Mouse (Mus musculus): ENCODE results near the gene Bloc1s6. TPM values are rescaled to one million over a fixed set of nuclear protein-coding genes. Genes with fewer than 3 reads are reported as not detected.

Gene Bloc1s6
- polyA plus RNA-seq, 1 experiment from 2014 or later, result 32.2 TPM

DNA sequence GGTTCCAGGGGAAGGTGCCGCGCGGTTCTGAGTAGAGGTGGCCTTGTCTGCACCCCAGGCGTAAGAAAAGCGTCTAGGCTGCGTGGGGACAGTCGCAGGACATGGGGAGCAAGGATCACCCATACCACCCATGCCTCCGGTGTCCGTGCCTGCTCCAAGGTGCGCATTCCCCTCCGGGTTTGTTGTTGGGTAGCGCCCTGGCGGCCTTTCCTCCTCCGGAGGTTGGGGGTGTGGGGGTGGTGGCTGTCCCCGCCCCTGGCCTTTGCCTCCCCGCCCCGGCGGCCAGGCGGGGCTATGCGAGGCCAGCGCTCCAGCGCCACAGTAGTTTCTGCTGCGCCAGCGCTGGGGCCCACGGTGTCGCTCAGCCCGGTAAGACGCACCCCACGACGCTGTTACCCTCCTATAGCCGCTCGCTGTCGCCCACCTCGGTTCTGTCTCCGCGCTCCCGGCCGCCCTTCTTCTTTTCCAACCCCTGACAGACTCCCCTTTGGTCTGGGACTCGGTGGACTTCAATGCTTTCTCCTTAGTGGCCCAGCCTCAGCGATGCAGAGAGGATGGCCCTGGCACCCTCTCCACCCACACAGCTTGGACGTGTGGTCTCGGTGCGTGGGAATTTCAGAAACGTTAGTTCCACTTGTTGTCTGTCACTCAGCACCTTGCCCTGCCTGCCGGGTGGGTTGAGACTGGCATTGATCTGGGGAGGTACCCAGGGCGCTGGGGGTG is 26.9 kb downstream of the Bloc1s6 start, which contains the start of gene Sqor:
TSS of gene Sqor (plus strand) at position 167 of the 723 bp plus-strand sequence.
- H3K36me3 ChIP-seq, result no peaks in the 10 kb centered on the region
- H3K4me2 ChIP-seq, result peak within 1 kb of the TSS; percentile 93
- peaks cover 31% of the 10 kb centered on the region for H3K27me3 ChIP-seq (replicated peaks)
- no peak within 1 kb of the TSS for H3K27ac ChIP-seq (replicated peaks)
- peaks cover 4% of the 10 kb centered on the region for H3K4me1 ChIP-seq
- H3K9me3 ChIP-seq, result no peaks in the 10 kb centered on the region
- H3K4me3 ChIP-seq, result peak within 1 kb of the TSS; percentile 63
- peak within 1 kb of the TSS; percentile 83 for H3K9ac ChIP-seq
- WGBS, result under 1% methylated on average over 46 of the region's 46 CpGs
- peak; percentile 68; the same call in 1 of the 2 replicates for ATAC-seq (ENCODE audit: extremely low read depth, insufficient number of reproducible peaks, low FRiP score, low TSS enrichment)

DNA sequence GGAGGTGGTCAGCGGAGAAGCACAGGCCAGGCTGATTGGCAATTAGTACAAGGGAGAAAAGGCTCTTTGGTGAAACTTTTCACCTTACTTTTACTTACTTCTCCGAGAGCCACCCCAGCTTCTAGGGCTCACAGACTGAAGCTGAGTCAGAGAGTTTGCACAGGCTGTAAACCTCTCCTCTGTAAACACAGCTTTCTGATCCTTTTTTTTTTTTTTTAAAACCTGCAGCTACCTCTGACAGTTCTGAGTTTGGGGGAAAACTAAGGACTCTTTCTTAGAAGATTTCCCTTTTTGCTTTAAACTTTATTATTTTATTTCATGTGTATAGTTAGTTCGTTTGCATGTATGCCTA is 27.5 kb downstream of the Bloc1s6 start:
- H3K4me1 ChIP-seq, result peaks cover 4% of the 10 kb centered on the region
- no peak for ATAC-seq (ENCODE audit: extremely low read depth, insufficient number of reproducible peaks, low FRiP score, low TSS enrichment)
- H3K9me3 ChIP-seq, result no peaks in the 10 kb centered on the region
- H3K27me3 ChIP-seq (replicated peaks), result peaks cover 31% of the 10 kb centered on the region
- H3K27ac ChIP-seq (replicated peaks), result no peak overlapping the region
- peak overlapping the region; percentile 93 for H3K4me2 ChIP-seq
- H3K9ac ChIP-seq, result peak overlapping the region; percentile 83
- 35% methylated on average over 3 of the region's 3 CpGs for WGBS
- H3K36me3 ChIP-seq, result no peaks in the 10 kb centered on the region
- peak overlapping the region; percentile 63 for H3K4me3 ChIP-seq

DNA sequence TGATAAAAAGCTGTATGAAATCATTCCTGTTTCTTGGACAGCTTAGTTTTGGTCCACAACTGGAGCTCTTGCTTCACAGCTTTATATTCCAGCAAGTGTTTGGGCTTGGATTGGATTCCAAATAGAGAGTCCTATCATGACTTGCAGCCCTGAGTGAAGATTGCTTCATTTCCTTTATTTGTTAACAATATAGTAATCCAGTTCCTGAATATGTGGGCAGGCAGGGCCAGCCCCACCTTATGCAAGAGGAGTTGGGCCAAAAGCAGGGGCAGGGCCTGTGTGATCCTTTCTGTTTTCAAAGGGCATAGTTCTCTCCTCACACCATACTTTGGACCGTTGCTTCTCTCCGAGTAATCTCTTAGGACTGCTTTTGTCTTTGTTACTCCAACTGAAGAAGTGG is 32.7 kb downstream of the Bloc1s6 start:
- WGBS, result 78% methylated on average over 2 of the region's 2 CpGs
- Histone ChIP-seq H3K27me3 (replicated peaks) (peaks cover 19% of the 10 kb centered on the region), H3K4me1 (no peaks in the 10 kb centered on the region), H3K9me3 (no peaks in the 10 kb centered on the region), H3K4me2 (no peak overlapping the region), H3K4me3 (no peak overlapping the region), H3K36me3 (no peaks in the 10 kb centered on the region), H3K9ac (no peak overlapping the region), H3K27ac (replicated peaks) (no peak overlapping the region)
- ATAC-seq (ENCODE audit: extremely low read depth, insufficient number of reproducible peaks, low FRiP score, low TSS enrichment), result no peak

- ATAC-seq (ENCODE audit: extremely low read depth, insufficient number of reproducible peaks, low FRiP score, low TSS enrichment), result no peak
- H3K9me3 ChIP-seq, result no peaks in the 10 kb centered on the region
- no peak overlapping the region for H3K9ac ChIP-seq
- WGBS, result 72% methylated on average over 1 of the region's 1 CpGs
- no peaks in the 10 kb centered on the region for H3K36me3 ChIP-seq
- H3K4me1 ChIP-seq, result no peaks in the 10 kb centered on the region
- peaks cover under 1% of the 10 kb centered on the region; the same call in 1 of the 2 replicates for H3K27me3 ChIP-seq (replicated peaks)
- H3K4me3 ChIP-seq, result no peak overlapping the region
- no peak overlapping the region for H3K4me2 ChIP-seq
- H3K27ac ChIP-seq (replicated peaks), result no peak overlapping the region
These were observed 34.6 kb downstream of the Bloc1s6 start for GRCm38 (mm10) chr2:122772899-122773298.

DNA sequence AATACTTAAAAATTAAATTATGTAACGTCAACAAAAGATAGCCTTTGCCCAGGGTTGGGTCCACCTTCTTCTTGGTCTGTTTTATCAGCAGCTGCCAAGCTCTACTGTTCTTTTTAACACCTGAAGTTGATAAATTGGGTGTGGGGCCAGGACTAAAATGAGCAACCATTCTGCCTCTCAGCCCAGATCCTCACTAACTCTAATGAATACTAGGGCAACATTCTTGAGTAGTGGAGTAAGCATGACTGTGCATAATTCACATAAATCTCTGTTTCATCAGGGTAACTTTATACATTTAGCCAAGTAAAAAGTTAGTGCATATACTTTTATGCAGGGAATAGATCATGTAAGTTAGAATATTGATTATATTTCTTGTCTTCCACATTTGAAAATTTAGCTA is 37.2 kb downstream of the Bloc1s6 start:
- ATAC-seq (ENCODE audit: extremely low read depth, insufficient number of reproducible peaks, low FRiP score, low TSS enrichment), result no peak
- 74% methylated on average over 1 of the region's 1 CpGs for WGBS

DNA sequence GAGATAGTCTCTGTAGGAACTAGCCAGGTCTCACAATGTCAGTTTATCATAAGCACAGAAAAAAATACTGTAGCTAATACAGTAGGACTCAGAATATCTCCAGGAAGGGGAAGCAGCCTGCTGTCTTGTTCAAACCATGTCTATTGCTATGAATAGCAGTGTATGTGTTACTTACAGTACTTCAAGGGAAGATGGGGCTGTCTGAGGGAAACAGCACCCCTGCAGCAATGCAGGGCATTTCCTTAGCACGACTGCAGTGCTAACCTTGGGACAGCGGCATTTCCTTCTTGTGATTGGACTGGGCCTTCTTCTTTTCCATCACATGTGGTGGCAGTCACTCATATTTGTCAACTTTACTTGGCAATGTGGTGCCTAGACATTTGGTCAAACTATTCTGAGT is 38.5 kb downstream of the Bloc1s6 start:
- no peak for ATAC-seq (ENCODE audit: extremely low read depth, insufficient number of reproducible peaks, low FRiP score, low TSS enrichment)
- no peak overlapping the region for H3K27ac ChIP-seq (replicated peaks)
- no peak overlapping the region for H3K4me2 ChIP-seq
- WGBS, result 70% methylated on average over 2 of the region's 2 CpGs
- no peak overlapping the region for H3K4me3 ChIP-seq
- H3K27me3 ChIP-seq (replicated peaks), result no peaks in the 10 kb centered on the region
- no peaks in the 10 kb centered on the region for H3K4me1 ChIP-seq
- no peaks in the 10 kb centered on the region for H3K9me3 ChIP-seq
- no peak overlapping the region for H3K9ac ChIP-seq
- no peaks in the 10 kb centered on the region for H3K36me3 ChIP-seq

More for the DNA sequence above, 37.2 kb downstream of the Bloc1s6 start:
- Histone ChIP-seq H3K4me1 (no peaks in the 10 kb centered on the region), H3K27ac (replicated peaks) (no peak overlapping the region), H3K4me2 (no peak overlapping the region), H3K27me3 (replicated peaks) (no peaks in the 10 kb centered on the region), H3K9me3 (no peaks in the 10 kb centered on the region), H3K4me3 (no peak overlapping the region), H3K9ac (no peak overlapping the region), H3K36me3 (no peaks in the 10 kb centered on the region)

DNA sequence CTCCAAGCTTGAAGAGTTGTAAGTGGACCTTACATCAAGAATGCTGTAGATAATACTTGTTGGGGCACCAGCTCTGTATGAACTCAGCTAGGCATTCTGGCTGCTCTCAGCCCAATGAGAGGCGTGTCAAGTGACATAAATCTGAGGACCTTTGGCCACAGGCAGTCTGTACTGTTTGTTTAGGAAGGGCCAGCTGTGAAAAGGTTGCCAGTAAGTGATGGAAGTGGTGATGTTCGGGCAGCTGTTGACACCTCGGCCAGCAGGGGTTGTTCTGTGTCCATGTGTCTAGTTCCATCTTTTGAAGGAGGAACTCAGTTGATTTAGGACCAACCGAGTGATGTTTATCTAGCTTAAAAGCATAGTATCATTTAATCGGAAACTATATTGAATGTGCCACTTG is 41.7 kb downstream of the Bloc1s6 start:
- Histone ChIP-seq H3K9ac (no peak overlapping the region), H3K4me1 (no peaks in the 10 kb centered on the region), H3K9me3 (no peaks in the 10 kb centered on the region), H3K27me3 (replicated peaks) (no peaks in the 10 kb centered on the region), H3K36me3 (no peaks in the 10 kb centered on the region), H3K27ac (replicated peaks) (no peak overlapping the region), H3K4me2 (no peak overlapping the region), H3K4me3 (no peak overlapping the region)
- no peak for ATAC-seq (ENCODE audit: extremely low read depth, insufficient number of reproducible peaks, low FRiP score, low TSS enrichment)
- 63% methylated on average over 5 of the region's 5 CpGs for WGBS

- Histone ChIP-seq H3K4me2 (no peak overlapping the region), H3K9ac (no peak overlapping the region), H3K4me1 (no peaks in the 10 kb centered on the region), H3K27ac (replicated peaks) (no peak overlapping the region), H3K36me3 (no peaks in the 10 kb centered on the region), H3K4me3 (no peak overlapping the region), H3K9me3 (no peaks in the 10 kb centered on the region), H3K27me3 (replicated peaks) (no peaks in the 10 kb centered on the region)
- ATAC-seq (ENCODE audit: extremely low read depth, insufficient number of reproducible peaks, low FRiP score, low TSS enrichment), result no peak
- WGBS, result 40% methylated on average over 3 of the region's 3 CpGs
These were observed 42.1 kb downstream of the Bloc1s6 start for GRCm38 (mm10) chr2:122780447-122780846.

DNA sequence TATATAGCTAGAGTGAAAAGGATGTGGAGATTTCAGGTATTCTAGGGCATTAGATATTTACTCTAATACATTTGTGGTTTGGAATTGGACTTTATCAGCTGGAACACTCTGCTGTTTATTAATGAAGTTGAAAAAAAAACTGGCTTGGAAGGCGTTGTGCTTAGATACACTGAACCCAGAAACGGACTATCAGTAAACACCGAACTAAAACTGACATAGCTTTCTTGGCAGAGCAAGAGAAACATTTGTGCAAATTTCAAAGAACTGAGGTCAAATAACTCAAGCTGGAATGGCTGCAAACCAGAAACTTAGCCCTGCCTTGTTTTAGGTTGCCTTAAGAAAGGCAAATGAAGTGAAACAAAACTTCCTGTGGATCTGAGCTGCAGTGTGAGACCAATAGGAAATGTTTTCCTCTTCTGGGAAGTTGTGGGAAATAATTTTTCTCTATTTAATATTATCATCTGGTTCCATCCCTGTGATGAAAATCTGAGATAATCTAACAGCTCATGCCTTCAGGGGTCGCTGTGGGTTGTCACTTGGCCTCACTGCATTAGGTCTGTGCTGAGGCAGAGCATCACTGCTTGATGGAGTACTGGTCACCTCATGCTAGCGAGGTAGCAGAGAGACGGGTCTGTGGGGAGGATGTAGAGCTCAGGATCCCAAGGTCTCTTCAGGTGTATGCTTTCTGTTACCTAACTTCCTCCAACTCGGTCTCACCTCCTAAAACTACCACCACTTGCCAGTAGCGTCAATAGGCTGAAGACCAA is 43.5 kb downstream of the Bloc1s6 start:
- Histone ChIP-seq H3K9me3 (no peaks in the 10 kb centered on the region), H3K4me3 (no peak overlapping the region), H3K4me2 (no peak overlapping the region), H3K27me3 (replicated peaks) (no peaks in the 10 kb centered on the region), H3K9ac (no peak overlapping the region), H3K36me3 (no peaks in the 10 kb centered on the region), H3K27ac (replicated peaks) (no peak overlapping the region), H3K4me1 (no peaks in the 10 kb centered on the region)
- ATAC-seq (ENCODE audit: extremely low read depth, insufficient number of reproducible peaks, low FRiP score, low TSS enrichment), result no peak
- 65% methylated on average over 8 of the region's 8 CpGs for WGBS

DNA sequence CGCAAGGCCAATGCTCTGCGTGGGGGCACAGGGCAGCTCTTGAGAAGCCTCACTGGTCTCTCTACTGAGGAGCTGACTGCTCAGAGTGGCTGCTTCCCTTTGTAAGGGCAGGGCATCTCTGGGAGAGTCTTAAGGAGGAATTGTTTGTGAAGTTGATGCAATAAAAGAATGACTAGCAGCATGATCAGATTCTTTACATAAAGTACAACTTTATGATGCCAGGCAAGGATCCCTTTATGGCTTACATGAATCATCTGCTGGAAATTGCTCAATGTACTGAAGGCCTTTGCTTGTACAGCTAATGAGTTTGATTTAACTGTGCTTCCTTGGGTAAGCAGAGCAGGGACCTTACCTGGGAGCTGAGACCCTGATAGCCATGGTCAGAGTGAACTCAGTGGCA is 45.4 kb downstream of the Bloc1s6 start:
- H3K4me3 ChIP-seq, result no peak overlapping the region
- H3K27me3 ChIP-seq (replicated peaks), result no peaks in the 10 kb centered on the region
- no peak for ATAC-seq (ENCODE audit: extremely low read depth, insufficient number of reproducible peaks, low FRiP score, low TSS enrichment)
- no peak overlapping the region for H3K9ac ChIP-seq
- no peaks in the 10 kb centered on the region for H3K36me3 ChIP-seq
- no peaks in the 10 kb centered on the region for H3K4me1 ChIP-seq
- no peaks in the 10 kb centered on the region for H3K9me3 ChIP-seq
- WGBS, result 84% methylated on average over 2 of the region's 2 CpGs
- H3K27ac ChIP-seq (replicated peaks), result no peak overlapping the region
- H3K4me2 ChIP-seq, result no peak overlapping the region

- no peak overlapping the region for H3K9ac ChIP-seq
- no peaks in the 10 kb centered on the region for H3K9me3 ChIP-seq
- WGBS, result 87% methylated on average over 3 of the region's 3 CpGs
- no peak for ATAC-seq (ENCODE audit: extremely low read depth, insufficient number of reproducible peaks, low FRiP score, low TSS enrichment)
- H3K4me2 ChIP-seq, result no peak overlapping the region
- H3K27me3 ChIP-seq (replicated peaks), result no peaks in the 10 kb centered on the region
- H3K27ac ChIP-seq (replicated peaks), result no peak overlapping the region
- H3K36me3 ChIP-seq, result no peaks in the 10 kb centered on the region
- H3K4me3 ChIP-seq, result no peak overlapping the region
- no peaks in the 10 kb centered on the region for H3K4me1 ChIP-seq
These were observed 46.4 kb downstream of the Bloc1s6 start for GRCm38 (mm10) chr2:122784701-122785100.

DNA sequence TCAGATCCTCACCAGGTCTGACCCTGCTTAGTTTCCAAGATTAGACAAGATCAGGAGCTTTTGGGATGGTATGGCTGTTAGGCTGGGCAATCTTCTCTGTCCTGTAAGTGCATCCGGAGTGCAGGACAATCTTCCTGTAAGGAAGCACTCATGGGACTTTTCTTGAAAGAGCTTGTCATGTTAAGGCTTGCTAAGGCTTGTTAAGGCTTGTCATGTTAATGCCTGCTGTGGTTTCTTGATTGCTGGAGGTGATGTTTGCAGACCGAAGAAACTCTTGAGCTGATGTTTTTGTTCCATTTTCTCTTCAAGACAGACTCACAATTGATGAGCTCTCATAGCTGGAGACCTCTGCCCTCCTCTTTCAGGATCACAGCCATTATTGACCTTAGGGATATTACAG is 47.9 kb downstream of the Bloc1s6 start:
- H3K27ac ChIP-seq (replicated peaks), result no peak overlapping the region
- ATAC-seq (ENCODE audit: extremely low read depth, insufficient number of reproducible peaks, low FRiP score, low TSS enrichment), result no peak
- H3K4me2 ChIP-seq, result no peak overlapping the region
- H3K36me3 ChIP-seq, result no peaks in the 10 kb centered on the region
- H3K4me1 ChIP-seq, result no peaks in the 10 kb centered on the region
- no peak overlapping the region for H3K9ac ChIP-seq
- H3K9me3 ChIP-seq, result no peaks in the 10 kb centered on the region
- no peaks in the 10 kb centered on the region for H3K27me3 ChIP-seq (replicated peaks)
- H3K4me3 ChIP-seq, result no peak overlapping the region
- WGBS, result 86% methylated on average over 2 of the region's 2 CpGs

All from heart, embryonic 13.5 days (tissue).